Mouse (Mus musculus): ENCODE results near the gene Fbxo47.

DNA sequence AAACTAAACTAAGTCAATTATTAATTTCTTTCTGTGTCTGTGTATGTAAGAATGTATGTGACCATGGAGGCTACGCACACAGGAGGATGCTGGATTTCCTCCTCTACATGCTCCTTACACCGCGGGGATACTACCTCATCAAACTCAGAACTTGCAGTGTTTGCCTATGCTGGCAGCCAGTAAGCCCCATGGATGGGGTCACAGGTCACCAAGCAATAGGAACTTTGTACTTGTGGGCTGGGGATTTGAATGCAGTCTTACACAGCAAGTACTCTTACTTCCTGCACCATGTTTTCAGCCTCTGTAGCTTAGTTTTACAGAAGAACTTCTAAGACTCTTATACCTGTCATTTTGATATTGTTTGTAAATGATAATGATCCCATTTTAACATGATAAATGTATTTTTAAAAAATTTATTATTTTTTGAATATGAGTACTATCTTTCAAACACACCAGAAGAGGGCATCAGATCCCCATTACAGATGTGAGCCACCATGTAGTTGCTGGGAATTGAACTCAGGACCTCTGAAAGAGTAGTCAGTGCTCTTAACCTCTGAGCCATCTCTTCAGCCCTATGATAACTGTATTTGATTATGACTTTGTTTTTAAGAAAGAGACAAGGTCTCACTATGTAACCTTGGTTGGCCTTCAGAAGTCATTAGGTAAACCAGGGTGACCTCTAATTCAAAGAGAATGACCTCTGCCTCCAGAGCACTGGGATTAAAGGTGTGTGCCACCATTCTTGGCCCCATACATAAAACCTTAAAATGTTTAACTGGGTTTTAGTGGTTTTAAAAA lies 17.7 kb downstream of the Fbxo47 start:
- TF ChIP-seq CTCF (IDR thresholded peaks at IDR 0.05; ENCODE audit: borderline replicate concordance, insufficient read depth, low read depth, low read length): no peak
- no peak for TF ChIP-seq POLR2A (IDR thresholded peaks at IDR 0.05; ENCODE audit: borderline replicate concordance, insufficient read depth, low read length)
